Comparison of ENCODE assay signal across 38 mouse cellular contexts in the genomic region with DNA sequence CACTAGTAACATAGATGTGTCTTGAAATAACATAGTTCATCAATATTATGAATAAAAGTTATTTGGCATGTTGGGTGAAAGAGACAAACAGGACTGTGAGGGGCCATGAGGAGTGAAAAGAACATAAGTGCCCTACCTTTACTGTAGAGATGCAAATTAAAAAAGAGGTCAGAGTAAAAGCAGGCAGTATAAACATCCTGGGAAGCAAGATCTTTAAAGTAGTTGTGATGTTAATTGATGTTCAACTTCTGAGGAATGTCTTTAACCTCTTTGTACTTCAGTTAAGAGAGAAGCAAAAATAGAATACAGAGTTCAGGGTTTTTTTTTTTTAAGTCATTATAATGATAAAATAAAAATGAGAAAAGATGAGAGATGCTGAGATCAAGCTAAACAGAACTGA. TPM values are rescaled to one million over a fixed set of nuclear protein-coding genes. Genes with fewer than 3 reads are reported as not detected.
"Had no signal": no experiment of that assay in that cellular context is flagged by ENCODE, and none has a peak within 500 bp of the region (broad histone marks: within the 10 kb centered on the region; RNA-seq: fewer than 3 reads in every experiment).

No protein-coding gene starts in this region.

- H3K27me3 ChIP-seq: embryonic facial prominence, embryonic 12.5 days; embryonic facial prominence, embryonic 13.5 days; embryonic facial prominence, embryonic 15.5 days; forebrain, embryonic 12.5 days; forebrain, embryonic 13.5 days; forebrain, embryonic 15.5 days had no signal

- DNase-seq: cerebellum, adult 9-11 months; cerebellum, postnatal 10 days; cerebellum, postnatal 14 days; cerebellum, postnatal 25 days; cerebellum, postnatal 36 days; embryo, embryonic 11 days; forebrain, postnatal 0 days; gastrocnemius, adult 2 months; gastrocnemius, postnatal 10 days; gastrocnemius, postnatal 14 days; gastrocnemius, postnatal 25 days; gastrocnemius, postnatal 36 days; heart, adult 11 months; heart, adult 18-20 months; heart, adult 2 months had no signal

- H3K9me3 ChIP-seq: embryonic facial prominence, embryonic 10.5 days; embryonic facial prominence, embryonic 12.5 days; embryonic facial prominence, embryonic 13.5 days; embryonic facial prominence, embryonic 15.5 days; forebrain, embryonic 10.5 days; forebrain, embryonic 12.5 days; forebrain, embryonic 13.5 days; forebrain, embryonic 15.5 days had no signal

- H3K9ac ChIP-seq: embryonic facial prominence, embryonic 12.5 days; embryonic facial prominence, embryonic 13.5 days; embryonic facial prominence, embryonic 15.5 days; forebrain, embryonic 12.5 days; forebrain, embryonic 13.5 days; forebrain, embryonic 15.5 days; forebrain, postnatal 0 days had no signal

- H3K27ac ChIP-seq: embryonic facial prominence, embryonic 10.5 days; embryonic facial prominence, embryonic 12.5 days; embryonic facial prominence, embryonic 13.5 days; embryonic facial prominence, embryonic 15.5 days; forebrain, embryonic 10.5 days; forebrain, embryonic 12.5 days; forebrain, embryonic 13.5 days; forebrain, embryonic 15.5 days; gastrocnemius, adult 2 months; heart, adult 2 months had no signal

- H3K4me1 ChIP-seq: embryonic facial prominence, embryonic 10.5 days; embryonic facial prominence, embryonic 12.5 days; embryonic facial prominence, embryonic 13.5 days; embryonic facial prominence, embryonic 15.5 days; forebrain, embryonic 10.5 days; forebrain, embryonic 12.5 days; forebrain, embryonic 13.5 days; forebrain, embryonic 15.5 days had no signal

- H3K4me2 ChIP-seq: embryonic facial prominence, embryonic 12.5 days; embryonic facial prominence, embryonic 13.5 days; embryonic facial prominence, embryonic 15.5 days; forebrain, embryonic 12.5 days; forebrain, embryonic 13.5 days; forebrain, embryonic 15.5 days had no signal

- H3K36me3 ChIP-seq: embryonic facial prominence, embryonic 10.5 days; embryonic facial prominence, embryonic 12.5 days; embryonic facial prominence, embryonic 13.5 days; embryonic facial prominence, embryonic 15.5 days; forebrain, embryonic 10.5 days; forebrain, embryonic 12.5 days; forebrain, embryonic 15.5 days had no signal

- ATAC-seq: forebrain, embryonic 13.5 days; forebrain, embryonic 14.5 days; forebrain, embryonic 15.5 days; forebrain, embryonic 16.5 days; forebrain, postnatal 0 days had no signal

- H3K4me3 ChIP-seq: embryonic facial prominence, embryonic 10.5 days; embryonic facial prominence, embryonic 12.5 days; embryonic facial prominence, embryonic 13.5 days; embryonic facial prominence, embryonic 15.5 days; erythroblast, embryonic 14.5 days; forebrain, embryonic 10.5 days; forebrain, embryonic 12.5 days; forebrain, embryonic 13.5 days; forebrain, embryonic 15.5 days; gastrocnemius, adult 2 months; heart, adult 2 months had no signal

RNA-seq across cellular contexts. Expression of gene Smr3a, which starts 2.9 kb away (rescaled TPM):
- total RNA-seq: common myeloid progenitor, adult 5-6 weeks; gastrocnemius, adult 18-20 months; gastrocnemius, adult 2 months; gastrocnemius, adult 8-10 months; gastrocnemius, postnatal 10 days; gastrocnemius, postnatal 14 days; gastrocnemius, postnatal 25 days; gastrocnemius, postnatal 36 days; gastrocnemius, postnatal 4 days; granulocyte monocyte progenitor cell, adult 5-6 weeks; heart, adult 18-20 months; heart, adult 2 months; heart, adult 8-10 months had no signal
- polyA plus RNA-seq: cortical plate, adult 2 months; embryonic facial prominence, embryonic 10.5 days; embryonic facial prominence, embryonic 11.5 days; embryonic facial prominence, embryonic 12.5 days; embryonic facial prominence, embryonic 13.5 days; embryonic facial prominence, embryonic 14.5 days; erythroblast, embryonic 14.5 days; forebrain, embryonic 10.5 days; forebrain, embryonic 11.5 days; forebrain, embryonic 12.5 days; forebrain, embryonic 13.5 days; forebrain, embryonic 14.5 days; forebrain, embryonic 15.5 days; forebrain, embryonic 16.5 days; forebrain, postnatal 0 days; frontal cortex, adult 2 months; gonadal fat pad, adult 2 months; heart, adult 2 months had no signal

RNA-seq across cellular contexts. Expression of gene Cabs1, which starts 26.0 kb away (rescaled TPM):
- total RNA-seq: common myeloid progenitor, adult 5-6 weeks; forebrain, postnatal 0 days; gastrocnemius, adult 18-20 months; gastrocnemius, adult 2 months; gastrocnemius, adult 8-10 months; gastrocnemius, postnatal 10 days; gastrocnemius, postnatal 14 days; gastrocnemius, postnatal 25 days; gastrocnemius, postnatal 36 days; gastrocnemius, postnatal 4 days; granulocyte monocyte progenitor cell, adult 5-6 weeks; heart, adult 18-20 months; heart, adult 2 months; heart, adult 8-10 months had no signal
- polyA plus RNA-seq: cortical plate, adult 2 months; embryonic facial prominence, embryonic 10.5 days; embryonic facial prominence, embryonic 11.5 days; embryonic facial prominence, embryonic 12.5 days; embryonic facial prominence, embryonic 13.5 days; embryonic facial prominence, embryonic 14.5 days; embryonic facial prominence, embryonic 15.5 days; erythroblast, embryonic 14.5 days; forebrain, embryonic 10.5 days; forebrain, embryonic 11.5 days; forebrain, embryonic 12.5 days; forebrain, embryonic 13.5 days; forebrain, embryonic 14.5 days; forebrain, embryonic 15.5 days; forebrain, embryonic 16.5 days; forebrain, postnatal 0 days; frontal cortex, adult 2 months; heart, adult 2 months had no signal

RNA-seq across cellular contexts. Expression of gene Gm28434, which starts 35.9 kb away (rescaled TPM):
- total RNA-seq: common myeloid progenitor, adult 5-6 weeks; forebrain, postnatal 0 days; gastrocnemius, adult 18-20 months; gastrocnemius, adult 2 months; gastrocnemius, adult 8-10 months; gastrocnemius, postnatal 10 days; gastrocnemius, postnatal 14 days; gastrocnemius, postnatal 25 days; gastrocnemius, postnatal 36 days; gastrocnemius, postnatal 4 days; granulocyte monocyte progenitor cell, adult 5-6 weeks; heart, adult 18-20 months; heart, adult 2 months; heart, adult 8-10 months had no signal
- polyA plus RNA-seq: cortical plate, adult 2 months; embryonic facial prominence, embryonic 10.5 days; embryonic facial prominence, embryonic 11.5 days; embryonic facial prominence, embryonic 12.5 days; embryonic facial prominence, embryonic 13.5 days; embryonic facial prominence, embryonic 15.5 days; erythroblast, embryonic 14.5 days; forebrain, embryonic 10.5 days; forebrain, embryonic 11.5 days; forebrain, embryonic 12.5 days; forebrain, embryonic 13.5 days; forebrain, embryonic 14.5 days; forebrain, embryonic 15.5 days; forebrain, embryonic 16.5 days; frontal cortex, adult 2 months; gonadal fat pad, adult 2 months; heart, adult 2 months had no signal

RNA-seq across cellular contexts. Expression of gene 2310003L06Rik, which starts 36.0 kb away (rescaled TPM):
- total RNA-seq: common myeloid progenitor, adult 5-6 weeks; gastrocnemius, adult 18-20 months; gastrocnemius, adult 2 months; gastrocnemius, adult 8-10 months; gastrocnemius, postnatal 10 days; gastrocnemius, postnatal 14 days; gastrocnemius, postnatal 25 days; gastrocnemius, postnatal 36 days; gastrocnemius, postnatal 4 days; granulocyte monocyte progenitor cell, adult 5-6 weeks; heart, adult 18-20 months; heart, adult 2 months; heart, adult 8-10 months had no signal
- polyA plus RNA-seq: cortical plate, adult 2 months; embryonic facial prominence, embryonic 10.5 days; embryonic facial prominence, embryonic 11.5 days; embryonic facial prominence, embryonic 12.5 days; embryonic facial prominence, embryonic 13.5 days; embryonic facial prominence, embryonic 14.5 days; erythroblast, embryonic 14.5 days; forebrain, embryonic 10.5 days; forebrain, embryonic 11.5 days; forebrain, embryonic 12.5 days; forebrain, embryonic 13.5 days; forebrain, embryonic 14.5 days; forebrain, embryonic 15.5 days; forebrain, embryonic 16.5 days; forebrain, postnatal 0 days; frontal cortex, adult 2 months; gonadal fat pad, adult 2 months; heart, adult 2 months had no signal
